Mouse (Mus musculus) ES-Bruce4 (cell line): Measurements from ENCODE around the gene Dact2.

ENCODE experiments used
- CTCF ChIP-seq: IDR thresholded peaks from one replicate; pipeline ENCODE4 v1.8.1; 2011; ENCODE audit warnings: low read depth, low read length
- EP300 ChIP-seq: IDR thresholded peaks from 2 replicates; pipeline ENCODE4 v1.6.1; 2011; ENCODE audit warnings: low read depth, low read length; ENCODE audit not compliant: insufficient read depth
- POLR2A ChIP-seq: IDR thresholded peaks from one replicate; pipeline ENCODE4 v1.8.1; 2011; ENCODE audit warnings: low read length; ENCODE audit not compliant: insufficient read depth

DNA sequence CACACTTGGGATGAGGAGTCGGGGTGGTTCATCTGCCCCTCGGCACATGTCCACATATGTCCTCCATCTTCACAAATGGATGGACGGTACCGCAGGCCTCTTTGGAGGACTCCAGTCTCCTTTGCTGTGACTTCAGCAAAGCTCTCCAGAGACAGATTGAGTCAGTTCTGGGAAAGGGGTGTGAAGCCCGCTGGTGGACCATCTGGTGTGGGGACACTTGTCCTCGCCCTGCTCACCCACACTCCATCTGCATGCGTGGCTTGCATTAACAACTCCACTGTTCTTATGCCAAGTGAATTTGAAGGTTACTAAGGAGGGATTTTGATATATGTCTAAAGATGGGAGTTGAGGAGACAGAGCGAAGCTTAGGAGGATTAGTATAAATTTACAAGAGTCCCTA, 43.8 kb upstream of the Dact2 start:
- TF ChIP-seq POLR2A (no peak), CTCF (no peak), EP300 (no peak)
